Mouse (Mus musculus) lung, embryonic 14.5 days (tissue): ENCODE measurements around the gene Foxr1. TPM values are rescaled to one million over a fixed set of nuclear protein-coding genes. Genes with fewer than 3 reads are reported as not detected.
"Not testable (repeated sequence)": the region's sequence is repeated elsewhere in the genome, so short reads cannot be mapped to it uniquely, and the experiment has no call there.

Experiments used
- ATAC-seq: fragments of 200-750 bp; cut with Nextera tagmentation; 2 replicates; pipeline ENCODE4 v1.8.0; 2017; ENCODE audit warnings: mild to moderate bottlenecking, moderate TSS enrichment, moderate library complexity; ENCODE audit not compliant: insufficient read depth
- DNase-seq: peaks from one replicate; pipeline ENCODE4 v3.0.0-alpha.2; 2015
- H3K27ac ChIP-seq: fragments of 300-500 bp; sonication (generic); 2 replicates; pipeline ENCODE4 v1.5.1; 2014; ENCODE audit warnings: low read depth, mild to moderate bottlenecking, moderate library complexity
- H3K27me3 ChIP-seq: fragments of 300-500 bp; sonication (generic); 2 replicates; pipeline ENCODE4 v1.6.1; 2014; ENCODE audit warnings: low read length, control low read depth; ENCODE audit not compliant: insufficient read depth
- H3K36me3 ChIP-seq: fragments of 300-500 bp; sonication (generic); 2 replicates; pipeline ENCODE4 v1.6.1; 2014; ENCODE audit warnings: control low read depth; ENCODE audit not compliant: insufficient read depth
- H3K4me1 ChIP-seq: fragments of 300-500 bp; sonication (generic); 2 replicates; pipeline ENCODE4 v1.6.1; 2014; ENCODE audit warnings: antibody characterized with exemption, control low read depth; ENCODE audit not compliant: insufficient read depth
- H3K4me2 ChIP-seq: fragments of 300-500 bp; sonication (generic); 2 replicates; pipeline ENCODE4 v1.6.1; 2014; ENCODE audit warnings: mild to moderate bottlenecking
- H3K4me3 ChIP-seq: fragments of 300-500 bp; sonication (generic); 2 replicates; pipeline ENCODE4 v1.5.1; 2014; ENCODE audit warnings: low read depth, low read length
- H3K9ac ChIP-seq: fragments of 300-500 bp; sonication (generic); 2 replicates; pipeline ENCODE4 v1.6.1; 2014
- H3K9me3 ChIP-seq: fragments of 300-500 bp; sonication (generic); 2 replicates; pipeline ENCODE4 v1.6.1; 2016; ENCODE audit warnings: low read depth, low read length, control low read depth
- CTCF ChIP-seq: IDR thresholded peaks from 2 replicates; pipeline ENCODE4 v1.5.1; 2016; ENCODE audit warnings: antibody characterized with exemption, low read depth
- WGBS: fragments of 180-500 bp; shearing (Covaris S2); extraction: QIAGEN DNeasy Blood & Tissue Kit; methylation state at CpG from one replicate; pipeline ENCODE4 v1.1.7; 2014; 5-methylcytosine and 5-hydroxymethylcytosine counted together
- polyA plus RNA-seq: library from polyadenylated mRNA; unstranded; fragments of >200 nt; fragmentation: Nextera tagmentation; extraction: Ambion mirVana; gene quantifications from 2 replicates; pipeline ENCODE4 v1.2.1, GENCODE M21; 2014

Foxr1 gene
- polyA plus RNA-seq, 1 experiment from 2014 or later: not detected

DNA sequence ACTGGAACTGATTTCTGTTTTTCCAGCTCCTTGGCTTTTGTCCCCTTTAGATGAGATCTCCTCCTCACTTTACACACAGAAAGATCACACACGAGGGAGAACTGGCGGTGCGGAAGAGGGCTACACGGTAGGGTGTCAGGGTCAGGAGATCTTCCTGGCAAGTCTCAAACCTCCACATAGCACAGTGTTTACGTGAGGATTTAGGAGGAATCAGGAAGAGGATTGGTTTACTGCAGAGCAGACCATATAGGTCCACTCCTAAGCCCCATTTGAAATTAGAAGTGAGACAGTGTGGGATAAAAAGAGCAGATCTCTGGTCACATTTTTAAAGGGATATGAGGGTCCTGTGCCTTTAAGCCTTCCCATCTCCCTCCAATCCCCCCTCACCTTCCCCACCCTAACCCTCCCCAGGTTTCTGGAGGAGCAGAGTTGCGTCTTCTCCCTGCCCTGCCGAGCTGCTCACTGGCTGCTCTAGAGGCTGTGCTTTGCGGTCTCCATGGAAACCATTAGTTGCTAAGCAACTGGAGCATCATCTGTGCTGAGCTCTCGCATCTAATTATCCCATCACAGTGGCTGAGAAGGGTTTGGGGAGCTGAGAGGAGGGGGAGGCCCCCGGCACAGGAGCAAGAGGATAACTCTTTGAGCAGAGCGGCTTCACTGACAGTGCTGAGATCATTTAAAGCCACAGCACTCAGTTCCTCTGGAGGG, 16.3 kb upstream of the Foxr1 start:
- Histone ChIP-seq H3K4me2 (no peak overlapping the region), H3K36me3 (no peaks in the 10 kb centered on the region), H3K9ac (no peak overlapping the region), H3K4me3 (no peak overlapping the region), H3K27me3 (0 out of 2 replicates have a peak, but pooled peaks cover 5% of the 10 kb centered on the region), H3K4me1 (no peaks in the 10 kb centered on the region), H3K9me3 (no peaks in the 10 kb centered on the region), H3K27ac (no peak overlapping the region)
- WGBS: 6% methylated on average over 11 of the region's 11 CpGs
- DNase-seq (peak; percentile 51), ATAC-seq (no peak)
- no peak for TF ChIP-seq CTCF

DNA sequence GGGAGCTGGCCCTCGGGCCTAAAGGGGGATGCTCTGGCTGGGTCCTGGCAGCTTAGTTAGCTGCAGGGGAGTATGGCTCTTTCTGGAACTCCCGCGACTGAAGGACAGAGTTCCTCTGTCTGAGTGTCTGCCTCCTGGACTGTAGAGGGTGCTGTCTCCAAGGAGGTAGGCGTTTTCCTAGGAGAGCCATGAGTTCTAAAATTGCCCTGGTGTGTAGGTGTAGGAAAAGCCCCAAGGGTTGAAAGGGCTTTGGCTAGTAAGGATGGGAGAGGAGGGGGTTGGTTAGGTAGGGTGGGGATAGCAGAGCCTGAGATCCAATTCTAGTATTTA, 13.9 kb upstream of the Foxr1 start, which contains the start of gene Upk2:
TSS of gene Upk2 (minus strand) at position 86 of the 330 bp plus-strand sequence.
- peak; percentile 30; the same call in 1 of the 2 replicates for TF ChIP-seq CTCF
- Histone ChIP-seq H3K27me3 (0 out of 2 replicates have a peak, but pooled peaks cover 5% of the 10 kb centered on the region), H3K4me2 (peak within 1 kb of the TSS; percentile 1; the same call in 1 of the 2 replicates), H3K9me3 (no peaks in the 10 kb centered on the region), H3K4me3 (no peak within 1 kb of the TSS; the same call in 1 of the 2 replicates), H3K4me1 (no peaks in the 10 kb centered on the region), H3K36me3 (no peaks in the 10 kb centered on the region), H3K9ac (no peak within 1 kb of the TSS), H3K27ac (no peak within 1 kb of the TSS)
- peak; percentile 12; the same call in 1 of the 2 replicates for ATAC-seq
- WGBS: 26% methylated on average over 4 of the region's 4 CpGs
- peak; percentile 8 for DNase-seq

DNA sequence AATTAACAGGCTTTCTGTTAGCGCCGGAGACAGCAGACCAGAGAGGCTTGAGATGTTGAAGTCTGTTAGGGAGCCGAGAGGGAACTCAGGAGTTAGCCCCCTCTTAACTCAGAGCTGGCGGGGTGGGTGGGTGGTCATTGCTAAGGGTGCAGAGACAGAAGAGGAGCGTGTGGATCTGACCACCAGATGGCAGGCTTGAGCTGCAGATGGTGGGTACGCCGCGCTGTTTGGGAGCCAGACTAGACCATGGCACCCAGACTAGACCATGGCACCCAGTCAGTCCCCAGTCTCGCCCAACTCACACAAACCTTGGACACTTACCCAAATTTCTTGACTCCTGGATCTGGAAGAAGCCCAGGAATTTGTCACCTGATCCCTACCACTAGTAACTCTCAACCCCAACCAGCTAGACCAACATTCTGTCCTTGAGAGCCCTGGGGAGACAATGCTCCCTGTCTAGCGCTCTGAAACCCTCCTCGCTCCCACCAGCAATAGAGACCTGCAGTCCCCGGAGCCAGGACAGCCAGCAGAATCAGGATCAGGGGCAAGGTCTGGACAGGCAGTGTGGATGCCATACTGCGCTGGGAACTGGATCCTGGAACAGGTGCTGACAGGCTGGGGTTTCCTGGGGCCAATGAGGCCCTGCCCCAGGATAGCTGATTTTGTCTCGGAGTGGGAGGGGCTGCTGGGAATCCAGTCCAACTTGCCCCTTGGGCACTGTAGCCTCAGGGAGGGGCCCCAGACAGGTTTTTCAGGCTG, 13.4 kb upstream of the Foxr1 start:
- H3K4me1 ChIP-seq: no peaks in the 10 kb centered on the region
- H3K36me3 ChIP-seq: no peaks in the 10 kb centered on the region
- 0 out of 2 replicates have a peak, but pooled peaks cover 5% of the 10 kb centered on the region for H3K27me3 ChIP-seq
- H3K27ac ChIP-seq: no peak overlapping the region
- peak overlapping the region; percentile 1; the same call in 1 of the 2 replicates for H3K4me2 ChIP-seq
- WGBS: 5% methylated on average over 14 of the region's 14 CpGs
- peak; percentile 92 for DNase-seq
- H3K9me3 ChIP-seq: no peaks in the 10 kb centered on the region
- no peak overlapping the region; the same call in 1 of the 2 replicates for H3K4me3 ChIP-seq
- peak; percentile 93 for ATAC-seq
- TF ChIP-seq CTCF: peak; percentile 94
- H3K9ac ChIP-seq: no peak overlapping the region

DNA sequence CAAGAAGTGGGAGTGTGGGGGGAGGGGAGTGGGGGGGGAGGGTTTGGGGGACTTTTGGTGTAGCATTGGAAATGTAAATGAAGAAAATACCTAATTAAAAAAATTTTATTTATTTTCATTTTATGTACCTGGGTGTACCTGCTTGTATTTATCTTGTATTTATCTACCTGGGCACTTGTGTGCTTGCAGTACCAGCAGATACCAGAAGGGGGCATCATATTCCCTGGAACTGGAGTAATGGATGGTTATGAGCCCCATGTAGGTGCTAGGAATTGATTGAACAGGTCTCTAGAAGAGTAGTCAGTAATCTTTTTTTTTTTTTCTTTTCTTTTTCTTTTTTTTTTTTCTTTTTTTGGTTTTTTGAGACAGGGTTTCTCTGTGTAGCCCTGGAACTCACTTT, 9.5 kb upstream of the Foxr1 start:
- no peaks in the 10 kb centered on the region for H3K4me1 ChIP-seq
- ATAC-seq (no peak), DNase-seq (peak; percentile 13)
- H3K27ac ChIP-seq: no peak overlapping the region
- peak; percentile 43 for TF ChIP-seq CTCF
- H3K4me2 ChIP-seq: no peak overlapping the region
- no peak overlapping the region for H3K9ac ChIP-seq
- no peaks in the 10 kb centered on the region for H3K36me3 ChIP-seq
- no peak overlapping the region for H3K4me3 ChIP-seq
- H3K27me3 ChIP-seq: 0 out of 2 replicates have a peak, but pooled peaks cover 3% of the 10 kb centered on the region
- H3K9me3 ChIP-seq: no peaks in the 10 kb centered on the region

DNA sequence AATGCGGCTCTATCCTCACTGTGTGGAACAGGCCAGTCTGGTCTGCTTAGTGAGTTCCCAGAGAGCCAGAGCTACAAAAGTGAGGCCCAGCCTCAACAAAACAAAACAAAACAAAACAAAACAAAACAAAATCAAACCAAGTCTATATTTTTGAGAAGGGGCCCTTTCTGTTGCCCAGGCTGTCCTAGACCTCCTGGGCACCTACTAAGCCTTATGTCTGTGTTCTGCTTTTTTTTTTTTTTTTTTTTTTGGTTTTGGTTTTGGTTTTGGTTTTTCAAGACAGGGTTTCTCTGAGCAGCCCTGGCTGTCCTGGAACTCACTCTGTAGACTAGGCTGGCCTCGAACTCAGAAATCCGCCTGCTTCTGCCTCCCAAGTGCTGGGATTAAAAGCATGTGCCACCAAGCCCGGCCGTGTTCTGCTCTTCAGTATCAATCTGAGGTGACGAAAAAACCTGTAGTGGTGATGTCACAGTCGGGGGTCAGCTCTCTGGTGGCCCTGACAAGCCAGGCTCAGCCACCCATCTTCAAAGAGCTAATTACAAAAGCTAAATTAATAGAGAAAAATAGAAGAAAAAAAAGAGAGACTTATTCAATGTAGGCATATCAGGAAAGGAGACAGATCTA, 3.6 kb upstream of the Foxr1 start:
- H3K9me3 ChIP-seq, H3K4me2 ChIP-seq, H3K4me1 ChIP-seq, H3K27me3 ChIP-seq, H3K9ac ChIP-seq, H3K36me3 ChIP-seq, H3K27ac ChIP-seq, H3K4me3 ChIP-seq, ATAC-seq, DNase-seq: not testable (repeated sequence)
- whole genome bisulfite sequencing: 73% methylated on average over 7 of the region's 7 CpGs

DNA sequence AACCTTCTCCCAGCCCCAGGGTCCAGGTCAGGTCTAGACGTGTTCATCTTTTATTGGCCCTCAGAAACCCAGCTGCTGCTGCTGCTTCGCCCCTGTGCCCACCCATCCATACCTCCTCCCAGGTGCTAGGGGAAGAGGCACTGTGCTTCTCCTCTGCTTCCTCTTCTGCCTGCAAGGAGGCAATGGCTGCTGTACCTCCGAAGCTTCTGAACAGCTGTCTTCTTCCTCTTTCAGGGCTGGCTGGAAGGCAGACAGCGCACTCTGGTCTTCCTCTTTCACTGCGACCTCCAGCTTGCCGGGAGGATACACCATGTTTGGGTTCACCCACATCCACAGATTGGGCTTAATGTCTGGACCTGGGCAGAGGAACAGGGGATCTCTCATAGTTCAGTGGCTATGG, 5.2 kb downstream of the Foxr1 start:
- 73% methylated on average over 6 of the region's 6 CpGs for WGBS
- Histone ChIP-seq H3K4me1 (no peaks in the 10 kb centered on the region), H3K9me3 (no peaks in the 10 kb centered on the region), H3K4me3 (no peak overlapping the region), H3K27me3 (no peaks in the 10 kb centered on the region), H3K27ac (no peak overlapping the region), H3K4me2 (no peak overlapping the region), H3K9ac (no peak overlapping the region), H3K36me3 (no peaks in the 10 kb centered on the region)
- ATAC-seq: no peak
- TF ChIP-seq CTCF: no peak
- DNase-seq: no peak

DNA sequence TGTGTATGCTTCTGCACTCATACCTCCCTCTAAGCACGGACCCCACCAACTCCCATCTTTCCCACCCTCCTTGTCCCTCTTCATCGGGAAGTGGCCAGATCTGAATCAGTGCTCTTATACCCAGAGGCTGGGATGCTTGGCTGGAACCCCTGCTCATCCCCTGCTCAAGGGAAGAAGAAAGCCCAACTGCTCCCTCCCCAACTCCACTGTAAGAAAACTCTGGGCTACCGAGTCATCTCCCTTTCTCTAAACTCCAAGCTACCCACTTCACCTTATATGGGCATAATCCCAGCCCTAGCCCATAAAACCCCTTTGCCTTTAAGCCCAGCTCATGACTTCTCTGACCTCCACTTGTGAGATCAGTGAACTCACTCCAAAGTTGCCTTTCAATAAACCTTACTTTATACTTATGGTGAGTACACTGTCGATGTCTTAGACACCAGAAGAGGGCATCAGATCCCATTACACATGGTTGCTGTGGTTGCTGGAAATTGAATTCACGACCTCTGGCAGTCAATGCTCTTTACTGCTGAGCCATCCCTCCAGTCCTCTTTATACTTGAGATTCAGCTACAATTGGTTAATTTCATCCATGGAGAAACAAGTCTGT, 8.3 kb downstream of the Foxr1 start:
- no peak overlapping the region for H3K27ac ChIP-seq
- H3K9me3 ChIP-seq: no peaks in the 10 kb centered on the region
- no peaks in the 10 kb centered on the region for H3K36me3 ChIP-seq
- no peak for TF ChIP-seq CTCF
- no peak for DNase-seq
- ATAC-seq: no peak
- WGBS: 35% methylated on average over 5 of the region's 5 CpGs
- H3K27me3 ChIP-seq: no peaks in the 10 kb centered on the region
- no peak overlapping the region for H3K4me3 ChIP-seq
- H3K4me1 ChIP-seq: no peaks in the 10 kb centered on the region
- H3K9ac ChIP-seq: no peak overlapping the region
- H3K4me2 ChIP-seq: no peak overlapping the region
